Mouse (Mus musculus) retina, adult 2 months (tissue): ENCODE data around the gene Hsdl1.

Experiments
- DNase-seq: peaks from one replicate; pipeline ENCODE4 v3.0.0-alpha.2; 2012; ENCODE audit warnings: low read depth, low spot score

The Hsdl1 gene

GRCm38 (mm10) chr8:119531973-119532372 is 43.0 kb downstream of the Hsdl1 start:
- no peak for DNase-seq

DNA sequence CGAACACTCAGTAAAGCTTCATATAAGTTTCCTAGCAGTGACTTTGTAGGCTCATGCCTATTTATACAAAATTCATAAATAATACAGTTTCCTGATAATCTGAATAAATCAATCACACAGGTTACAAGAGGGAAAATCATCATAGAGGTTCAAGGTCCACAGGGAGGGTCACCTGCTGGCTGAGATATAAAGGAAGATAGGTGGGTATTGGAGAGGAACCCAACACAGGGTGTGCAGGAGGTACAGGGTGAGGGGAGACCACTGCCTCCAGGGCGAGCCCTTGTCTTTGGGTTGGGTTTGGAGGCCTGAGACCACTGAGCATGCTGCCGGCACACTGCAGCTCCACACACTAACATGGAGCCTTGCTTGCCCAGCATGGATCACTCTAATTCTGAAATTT is 43.6 kb downstream of the Hsdl1 start:
- DNase-seq: no peak

DNA sequence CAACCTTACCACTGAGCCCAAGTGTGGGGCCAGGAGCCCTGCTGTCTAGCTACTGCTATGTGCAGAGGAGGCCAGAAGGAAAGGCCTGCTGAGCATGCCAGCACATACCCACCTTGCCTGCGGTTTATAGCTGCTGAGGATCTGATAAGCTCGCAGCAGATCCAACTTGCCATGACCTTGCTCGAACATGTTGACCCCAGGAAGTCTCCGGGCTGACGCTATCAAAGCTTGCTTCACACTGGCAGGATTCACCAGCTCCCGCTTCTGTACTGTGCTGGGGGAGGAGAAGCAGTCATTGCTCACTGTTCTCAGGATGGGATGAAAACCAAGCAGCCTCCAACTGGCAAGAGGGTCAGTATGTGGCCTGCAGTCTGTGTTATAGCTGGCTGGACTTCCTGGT is 44.0 kb downstream of the Hsdl1 start:
- DNase-seq: no peak

GRCm38 (mm10) chr8:119528762-119529161 is 46.2 kb downstream of the Hsdl1 start:
- DNase-seq: no peak

GRCm38 (mm10) chr8:119520102-119520501 is 54.9 kb downstream of the Hsdl1 start:
- no peak for DNase-seq

- DNase-seq: no peak
Measured at GRCm38 (mm10) chr8:119516674-119517073, 58.3 kb downstream of the Hsdl1 start.

GRCm38 (mm10) chr8:119515767-119516166 is 59.2 kb downstream of the Hsdl1 start:
- no peak for DNase-seq

DNA sequence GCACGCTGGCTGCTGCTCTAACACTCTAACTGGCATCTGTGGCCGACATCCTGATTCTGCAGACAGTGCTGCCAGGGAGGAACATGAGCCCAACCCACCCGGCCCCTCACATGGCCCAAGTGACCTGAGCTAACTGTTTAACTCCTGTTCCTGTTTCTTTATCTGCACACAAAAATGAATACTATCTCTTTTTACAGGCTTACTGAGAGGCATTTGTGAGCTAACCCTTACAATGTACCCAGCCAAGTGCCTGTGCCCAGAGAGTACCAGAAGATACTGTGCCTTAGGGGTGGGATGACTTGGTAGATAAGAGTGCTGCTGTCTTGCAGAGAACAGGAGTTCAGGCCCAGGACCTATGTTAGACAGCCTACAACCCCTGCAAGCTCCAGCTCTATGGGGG is 60.0 kb downstream of the Hsdl1 start:
- no peak for DNase-seq

DNA sequence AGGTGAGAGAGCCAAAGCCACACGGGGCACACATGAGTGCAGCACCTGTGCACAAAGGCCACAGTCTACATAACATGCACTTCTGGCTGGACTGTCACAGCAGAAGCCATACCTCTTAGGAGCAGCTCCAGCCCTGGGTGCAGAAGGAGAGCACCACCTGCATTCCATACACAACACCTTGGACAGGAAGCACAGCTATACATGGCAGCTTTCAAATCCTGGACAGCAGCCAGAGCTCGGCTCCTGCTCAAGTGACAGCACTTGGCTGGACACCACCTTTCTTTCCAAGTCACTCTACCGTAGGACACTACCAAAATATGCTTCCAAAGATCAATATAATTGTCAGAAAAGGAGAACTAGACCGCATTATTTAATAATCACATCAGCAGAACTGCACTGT is 61.6 kb downstream of the Hsdl1 start:
- no peak for DNase-seq
